Mouse (Mus musculus) forebrain, embryonic 16.5 days (tissue): ENCODE data around the gene Cnn3. TPM values are rescaled to one million over a fixed set of nuclear protein-coding genes. Genes with fewer than 3 reads are reported as not detected.
A peak's percentile ranks its signal among the peaks of the same experiment; 100 is the strongest.

Source experiments
- ATAC-seq: fragments of 200-750 bp; cut with Nextera tagmentation; 2 replicates; pipeline ENCODE4 v1.8.0; 2017; ENCODE audit warnings: mild to moderate bottlenecking, moderate library complexity
- H3K27ac ChIP-seq: fragments of 300-500 bp; sonication (generic); 2 replicates; pipeline ENCODE4 v1.5.1; 2014; ENCODE audit warnings: low read length, control low read depth
- H3K27me3 ChIP-seq: fragments of 300-500 bp; sonication (generic); replicated peaks from 2 replicates; pipeline ENCODE4 v1.6.1; 2014; ENCODE audit warnings: low read length; ENCODE audit not compliant: control insufficient read depth, insufficient read depth
- H3K36me3 ChIP-seq: fragments of 300-500 bp; sonication (generic); 2 replicates; pipeline ENCODE4 v1.6.1; 2014; ENCODE audit not compliant: control insufficient read depth, insufficient read depth
- H3K4me1 ChIP-seq: fragments of 300-500 bp; sonication (generic); replicated peaks from 2 replicates; pipeline ENCODE4 v1.6.1; 2014; ENCODE audit warnings: low read length; ENCODE audit not compliant: control insufficient read depth, insufficient read depth
- H3K4me2 ChIP-seq: fragments of 300-500 bp; sonication (generic); 2 replicates; pipeline ENCODE4 v1.6.1; 2014; ENCODE audit warnings: mild to moderate bottlenecking, low read length, control low read depth
- H3K4me3 ChIP-seq: fragments of 300-500 bp; sonication (generic); replicated peaks from 2 replicates; pipeline ENCODE4 v1.5.1; 2014; ENCODE audit warnings: mild to moderate bottlenecking, low read length, control low read depth
- H3K9ac ChIP-seq: fragments of 300-500 bp; sonication (generic); replicated peaks from 2 replicates; pipeline ENCODE4 v1.6.1; 2014; ENCODE audit warnings: low read depth, low read length, control low read depth
- H3K9me3 ChIP-seq: fragments of 300-500 bp; sonication (generic); 2 replicates; pipeline ENCODE4 v1.6.1; 2016; ENCODE audit warnings: low read length; ENCODE audit not compliant: control insufficient read depth
- WGBS: fragments of 180-500 bp; shearing (Covaris S2); extraction: QIAGEN DNeasy Blood & Tissue Kit; methylation state at CpG from one replicate; pipeline ENCODE4 v1.1.7; 2014; 5-methylcytosine and 5-hydroxymethylcytosine counted together
- polyA plus RNA-seq: library from polyadenylated mRNA; unstranded; fragments of >200 nt; fragmentation: Nextera tagmentation; extraction: Ambion mirVana; gene quantifications from 2 replicates; pipeline ENCODE4 v1.2.1, GENCODE M21; 2015

The Cnn3 gene
- polyA plus RNA-seq, 1 experiment from 2014 or later = 554 TPM

GRCm38 (mm10) chr3:121428696-121429259, 2.5 kb downstream of the Cnn3 start:
- H3K4me3 ChIP-seq = peak overlapping the region; percentile 89
- H3K4me1 ChIP-seq = peaks cover 41% of the 10 kb centered on the region
- H3K27me3 ChIP-seq = no peaks in the 10 kb centered on the region
- WGBS = 41% methylated on average over 11 of the region's 11 CpGs
- no peak for ATAC-seq
- 0 out of 2 replicates have a peak overlapping the region, but pooled peaks have one; percentile 94 for H3K9ac ChIP-seq
- peak overlapping the region; percentile 77 for H3K4me2 ChIP-seq
- no peak overlapping the region; the same call in 1 of the 2 replicates for H3K27ac ChIP-seq
- no peaks in the 10 kb centered on the region for H3K9me3 ChIP-seq
- H3K36me3 ChIP-seq = no peaks in the 10 kb centered on the region

GRCm38 (mm10) chr3:121429469-121429868, 3.2 kb downstream of the Cnn3 start:
- no peaks in the 10 kb centered on the region for H3K27me3 ChIP-seq
- 30% methylated on average over 3 of the region's 3 CpGs for WGBS
- no peak for ATAC-seq
- peak overlapping the region; percentile 89; the same call in 1 of the 2 replicates for H3K4me3 ChIP-seq
- H3K9ac ChIP-seq = no peak overlapping the region
- H3K4me2 ChIP-seq = peak overlapping the region; percentile 77
- peaks cover 48% of the 10 kb centered on the region for H3K4me1 ChIP-seq
- no peaks in the 10 kb centered on the region for H3K9me3 ChIP-seq
- no peaks in the 10 kb centered on the region for H3K36me3 ChIP-seq
- no peak overlapping the region for H3K27ac ChIP-seq

GRCm38 (mm10) chr3:121430289-121430936, 4.1 kb downstream of the Cnn3 start:
- no peak overlapping the region for H3K4me3 ChIP-seq

GRCm38 (mm10) chr3:121433359-121433758, 7.1 kb downstream of the Cnn3 start:
- 88% methylated on average over 6 of the region's 6 CpGs for WGBS
- Histone ChIP-seq H3K36me3 (no peaks in the 10 kb centered on the region), H3K27ac (no peak overlapping the region; the same call in 1 of the 2 replicates), H3K9ac (no peak overlapping the region), H3K27me3 (no peaks in the 10 kb centered on the region), H3K4me3 (no peak overlapping the region), H3K4me2 (no peak overlapping the region), H3K4me1 (peaks cover 48% of the 10 kb centered on the region), H3K9me3 (no peaks in the 10 kb centered on the region)
- ATAC-seq = no peak

More at GRCm38 (mm10) chr3:121430289-121430936, 4.1 kb downstream of the Cnn3 start:
- H3K9ac ChIP-seq = no peak overlapping the region
- H3K27ac ChIP-seq = no peak overlapping the region
- no peaks in the 10 kb centered on the region for H3K9me3 ChIP-seq
- ATAC-seq = no peak
- peak overlapping the region; percentile 5; the same call in 1 of the 2 replicates for H3K4me2 ChIP-seq
- peaks cover 56% of the 10 kb centered on the region for H3K4me1 ChIP-seq
- H3K36me3 ChIP-seq = no peaks in the 10 kb centered on the region
- WGBS = 35% methylated on average over 7 of the region's 7 CpGs
- no peaks in the 10 kb centered on the region for H3K27me3 ChIP-seq

- Histone ChIP-seq H3K27me3 (no peaks in the 10 kb centered on the region), H3K4me2 (no peak overlapping the region), H3K9me3 (no peaks in the 10 kb centered on the region), H3K27ac (peak overlapping the region; percentile 43), H3K4me3 (no peak overlapping the region), H3K9ac (0 out of 2 replicates have a peak overlapping the region, but pooled peaks have one; percentile 10), H3K4me1 (peaks cover 43% of the 10 kb centered on the region), H3K36me3 (no peaks in the 10 kb centered on the region)
- peak; percentile 16; the same call in 1 of the 2 replicates for ATAC-seq
- 51% methylated on average over 8 of the region's 8 CpGs for WGBS
These were observed 7.8 kb downstream of the Cnn3 start for GRCm38 (mm10) chr3:121433968-121434533.

- Histone ChIP-seq H3K4me1 (peaks cover 33% of the 10 kb centered on the region), H3K36me3 (no peaks in the 10 kb centered on the region), H3K9me3 (no peaks in the 10 kb centered on the region), H3K4me3 (no peak overlapping the region), H3K27ac (no peak overlapping the region), H3K9ac (no peak overlapping the region), H3K4me2 (no peak overlapping the region), H3K27me3 (no peaks in the 10 kb centered on the region)
- 69% methylated on average over 5 of the region's 5 CpGs for WGBS
- ATAC-seq = no peak
These were observed 9.0 kb downstream of the Cnn3 start for GRCm38 (mm10) chr3:121435296-121435695.

GRCm38 (mm10) chr3:121437070-121437469, 10.8 kb downstream of the Cnn3 start:
- H3K27me3 ChIP-seq = no peaks in the 10 kb centered on the region
- no peak overlapping the region for H3K4me2 ChIP-seq
- H3K9me3 ChIP-seq = no peaks in the 10 kb centered on the region
- 94% methylated on average over 7 of the region's 7 CpGs for WGBS
- H3K4me1 ChIP-seq = peaks cover 27% of the 10 kb centered on the region
- H3K9ac ChIP-seq = no peak overlapping the region
- ATAC-seq = no peak
- H3K27ac ChIP-seq = no peak overlapping the region
- H3K4me3 ChIP-seq = no peak overlapping the region
- H3K36me3 ChIP-seq = no peaks in the 10 kb centered on the region

- H3K4me1 ChIP-seq = peaks cover 25% of the 10 kb centered on the region
- ATAC-seq = no peak
These were observed 11.7 kb downstream of the Cnn3 start for GRCm38 (mm10) chr3:121437996-121438395.

GRCm38 (mm10) chr3:121439623-121440161, 13.4 kb downstream of the Cnn3 start:
- no peak for ATAC-seq
- H3K27me3 ChIP-seq = no peaks in the 10 kb centered on the region
- WGBS = 82% methylated on average over 11 of the region's 11 CpGs

More at GRCm38 (mm10) chr3:121437996-121438395, 11.7 kb downstream of the Cnn3 start:
- no peaks in the 10 kb centered on the region for H3K9me3 ChIP-seq
- no peak overlapping the region for H3K27ac ChIP-seq
- H3K4me2 ChIP-seq = no peak overlapping the region
- H3K9ac ChIP-seq = no peak overlapping the region
- no peaks in the 10 kb centered on the region for H3K27me3 ChIP-seq
- WGBS = 86% methylated on average over 7 of the region's 7 CpGs
- no peaks in the 10 kb centered on the region for H3K36me3 ChIP-seq
- no peak overlapping the region for H3K4me3 ChIP-seq

More at GRCm38 (mm10) chr3:121439623-121440161, 13.4 kb downstream of the Cnn3 start:
- no peak overlapping the region for H3K27ac ChIP-seq
- H3K4me2 ChIP-seq = no peak overlapping the region
- H3K9ac ChIP-seq = no peak overlapping the region
- H3K9me3 ChIP-seq = no peaks in the 10 kb centered on the region
- peaks cover 11% of the 10 kb centered on the region for H3K4me1 ChIP-seq
- H3K36me3 ChIP-seq = peaks cover 2% of the 10 kb centered on the region; the same call in 1 of the 2 replicates
- H3K4me3 ChIP-seq = no peak overlapping the region
